Mouse (Mus musculus) thymus, postnatal 25 days (tissue): ENCODE data around the gene Mul1.

Experiments
- DNase-seq: peaks from one replicate; pipeline ENCODE4 v3.0.0; 2022

The Mul1 gene

DNA sequence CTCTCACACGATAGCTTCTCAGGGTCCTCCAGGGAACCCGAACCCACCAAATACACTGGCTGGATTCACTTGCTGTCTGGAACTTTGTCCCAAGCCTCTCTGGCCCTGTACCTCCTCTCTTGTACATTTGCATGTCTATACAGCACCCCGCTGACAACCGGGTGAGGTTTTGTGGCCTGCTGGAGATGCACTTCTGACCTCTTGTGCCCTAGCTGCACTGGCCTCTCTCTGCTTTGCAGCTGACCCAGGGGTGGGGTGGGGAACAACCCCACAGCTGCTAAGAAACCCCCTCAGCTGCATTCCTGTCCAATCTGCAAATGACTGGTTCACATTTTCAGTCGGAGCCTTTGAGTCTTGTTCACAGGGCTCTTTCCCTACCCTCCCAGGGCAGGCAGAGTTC lies 10.5 kb downstream of the Mul1 start:
- no peak for DNase-seq

- DNase-seq, result no peak
Observed at GRCm38 (mm10) chr4:138446981-138447380, 12.5 kb downstream of the Mul1 start.

GRCm38 (mm10) chr4:138447387-138447786 lies 12.9 kb downstream of the Mul1 start:
- peak; percentile 89 for DNase-seq

- DNase-seq, result no peak
Observed at GRCm38 (mm10) chr4:138447827-138448602, 13.5 kb downstream of the Mul1 start.

DNA sequence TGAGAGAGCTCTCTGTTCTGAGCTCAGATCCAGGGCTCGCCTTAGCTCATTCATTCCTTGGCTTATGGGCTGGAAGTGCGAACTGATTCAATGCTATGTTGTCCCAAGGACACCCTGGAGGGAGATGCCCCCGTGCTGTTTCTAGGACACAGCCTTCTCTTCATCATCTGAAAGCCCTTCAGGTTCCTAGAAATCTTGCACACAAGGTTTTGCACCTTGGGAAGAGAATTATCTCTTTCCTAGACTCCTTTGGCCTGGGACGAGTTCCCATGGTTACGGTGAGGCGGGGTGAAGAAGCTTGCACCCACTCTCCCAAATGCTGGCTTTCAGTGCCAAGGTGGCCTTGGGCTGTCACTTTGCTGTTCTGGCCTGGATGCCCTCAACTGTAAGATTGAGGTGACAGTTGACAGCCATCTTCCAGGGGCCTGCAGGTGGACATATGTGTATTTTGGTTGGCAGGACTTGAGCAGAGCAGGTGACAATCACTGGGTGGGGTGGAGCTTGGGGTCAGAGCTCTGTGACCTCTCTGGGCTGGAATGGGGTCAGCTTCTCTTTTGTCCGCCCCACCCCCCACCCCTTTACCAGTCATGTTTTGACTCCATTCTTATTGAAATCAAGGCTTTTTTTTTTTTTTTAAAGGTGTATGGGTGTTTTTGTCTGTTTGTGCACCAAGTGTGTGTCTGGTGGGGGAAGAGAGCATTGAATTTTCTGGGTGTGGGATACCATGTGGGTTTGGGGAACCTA lies 14.6 kb downstream of the Mul1 start:
- no peak for DNase-seq

GRCm38 (mm10) chr4:138449636-138450314 lies 15.3 kb downstream of the Mul1 start:
- DNase-seq, result no peak

- DNase-seq, result no peak
Observed at GRCm38 (mm10) chr4:138452306-138453096, 18.0 kb downstream of the Mul1 start.

GRCm38 (mm10) chr4:138453097-138453752 lies 18.8 kb downstream of the Mul1 start:
- no peak for DNase-seq

GRCm38 (mm10) chr4:138453753-138454570 lies 19.5 kb downstream of the Mul1 start, which contains the start of gene Camk2n1:
Gene Camk2n1, plus strand, starts transcription at chr4:138454314.
- DNase-seq, result peak; percentile 36

- DNase-seq, result peak; percentile 49
Observed at GRCm38 (mm10) chr4:138454571-138455140, 20.2 kb downstream of the Mul1 start.

GRCm38 (mm10) chr4:138455141-138455955 lies 20.9 kb downstream of the Mul1 start:
- no peak for DNase-seq

DNA sequence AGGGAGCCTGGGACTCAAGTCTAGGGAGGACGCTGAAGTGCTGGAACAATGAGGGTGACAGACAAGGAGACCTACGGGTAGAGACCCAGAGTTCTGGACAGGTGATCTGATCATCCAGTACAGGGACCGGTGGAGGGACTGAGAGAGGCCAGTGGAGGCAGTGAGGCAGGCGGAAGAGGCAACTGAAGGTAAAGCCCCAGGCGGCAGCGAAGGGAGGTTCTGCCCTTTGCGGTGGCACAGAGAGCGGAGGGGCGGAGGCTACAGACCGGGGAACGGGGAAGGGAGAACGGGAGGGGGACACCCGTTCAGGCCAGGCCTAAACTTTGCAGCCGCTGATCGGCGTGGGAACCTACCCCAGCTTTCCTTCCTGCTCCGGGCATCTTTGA lies 21.5 kb downstream of the Mul1 start:
- peak; percentile 18 for DNase-seq

- DNase-seq, result no peak
Observed at GRCm38 (mm10) chr4:138456536-138456935, 22.1 kb downstream of the Mul1 start.

DNA sequence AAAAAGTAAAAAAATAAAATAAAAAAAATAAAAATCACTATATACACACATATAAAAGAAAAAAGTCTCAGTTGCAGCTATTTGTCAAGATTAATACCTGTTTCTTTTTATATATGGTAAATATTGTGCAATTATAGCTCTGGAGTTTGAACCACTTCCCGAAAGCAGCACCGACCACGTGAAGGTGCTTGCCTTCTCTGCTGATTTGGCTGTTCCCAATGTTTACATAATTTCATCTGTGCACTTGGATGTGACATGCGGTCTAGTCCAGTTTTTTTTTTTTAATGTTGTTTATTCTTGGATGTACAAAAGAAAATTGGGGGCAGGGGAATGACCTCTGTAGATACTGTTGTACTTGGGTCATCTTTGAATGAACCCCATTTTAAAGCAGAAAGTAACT lies 22.6 kb downstream of the Mul1 start:
- no peak for DNase-seq

DNA sequence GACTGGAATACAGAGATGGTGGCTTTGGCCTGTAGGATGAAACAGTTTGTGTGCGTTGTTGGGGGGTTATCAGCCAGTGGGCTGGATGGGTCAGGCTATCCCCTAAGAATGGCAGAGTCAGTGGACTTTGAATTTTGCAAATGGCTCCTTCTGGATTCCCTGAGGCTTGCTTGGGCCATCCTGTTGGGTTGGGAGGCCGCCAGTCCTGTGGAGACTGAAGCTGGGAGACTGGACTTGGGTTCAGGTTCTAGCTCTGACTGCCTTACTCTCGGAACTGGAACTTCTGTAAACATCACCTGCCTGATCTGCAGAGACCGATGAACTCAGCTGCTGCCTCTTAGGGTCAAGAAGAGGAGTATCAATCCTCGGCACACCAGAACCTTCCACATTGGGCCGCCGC lies 23.7 kb downstream of the Mul1 start:
- no peak for DNase-seq

GRCm38 (mm10) chr4:138458735-138459440 lies 24.4 kb downstream of the Mul1 start:
- no peak for DNase-seq

- DNase-seq, result no peak
Observed at GRCm38 (mm10) chr4:138459775-138460174, 25.3 kb downstream of the Mul1 start.

GRCm38 (mm10) chr4:138460910-138461309 lies 26.4 kb downstream of the Mul1 start:
- no peak for DNase-seq

GRCm38 (mm10) chr4:138461471-138461870 lies 27.0 kb downstream of the Mul1 start:
- no peak for DNase-seq
